Mouse (Mus musculus) G1E (cell line): ENCODE measurements at regions not wholly inside any gene's neighbourhood (a gene's known extent, or its start where the extent isn't known, plus 50 kb on each side); places are given as distances from the start of the nearest gene placed in this dataset.
"Not testable (repeated sequence)": the region's sequence is repeated elsewhere in the genome, so short reads cannot be mapped to it uniquely, and the experiment has no call there.

ENCODE experiments used
- ATAC-seq: 2 replicates; pipeline ENCODE4 v1.8.0; 2016; ENCODE audit warnings: mild to moderate bottlenecking; ENCODE audit not compliant: insufficient number of reproducible peaks, poor library complexity, low FRiP score, severe bottlenecking; ENCODE audit errors: extremely low read depth
- DNase-seq: peaks from one replicate; pipeline ENCODE4 v3.0.0; 2012; ENCODE audit warnings: low spot score
- H3K27me3 ChIP-seq: 2 replicates; pipeline ENCODE4 v1.6.1; 2012; ENCODE audit warnings: mild to moderate bottlenecking, low read length, inconsistent platforms; ENCODE audit not compliant: insufficient read depth
- H3K36me3 ChIP-seq: replicated peaks from 2 replicates; pipeline ENCODE3; 2012; ENCODE audit warnings: mild to moderate bottlenecking, inconsistent platforms
- H3K4me1 ChIP-seq: 2 replicates; pipeline ENCODE4 v1.6.1; 2012; ENCODE audit warnings: low read depth, low read length, inconsistent platforms, mixed read lengths; ENCODE audit not compliant: insufficient read depth
- H3K4me3 ChIP-seq: 2 replicates; pipeline ENCODE4 v1.5.1; 2012; ENCODE audit warnings: low read depth, mild to moderate bottlenecking, inconsistent platforms, low read length, moderate library complexity, mixed read lengths
- H3K9me3 ChIP-seq: replicated peaks from 2 replicates; pipeline ENCODE4 v1.6.1; 2012; ENCODE audit warnings: inconsistent platforms
- CTCF ChIP-seq: IDR thresholded peaks from 2 replicates; pipeline ENCODE4 v1.5.1; 2012; ENCODE audit warnings: low read depth, low read length, inconsistent platforms, mixed read lengths
- GATA1 ChIP-seq: IDR thresholded peaks from 2 replicates; pipeline ENCODE4 v1.6.1; 2012; ENCODE audit warnings: borderline replicate concordance, low read length, inconsistent platforms, mixed read lengths
- GATA2 ChIP-seq: IDR thresholded peaks from 2 replicates; pipeline ENCODE4 v1.6.1; 2012; ENCODE audit warnings: low read depth, low read length, inconsistent platforms, borderline replicate concordance
- POLR2AphosphoS5 ChIP-seq: IDR thresholded peaks from 2 replicates; pipeline ENCODE4 v1.6.1; 2012; ENCODE audit warnings: low read depth, low read length, inconsistent platforms; ENCODE audit not compliant: insufficient replicate concordance
- TAL1 ChIP-seq: conservative IDR thresholded peaks from 2 replicates; pipeline ENCODE4 v1.6.1; 2012; ENCODE audit warnings: low read depth, low read length, inconsistent platforms, mixed read lengths

GRCm38 (mm10) chr2:171574360-171574759, 468.9 kb downstream of the Cbln4 start:
- no peaks in the 10 kb centered on the region for H3K36me3 ChIP-seq

GRCm38 (mm10) chr2:171562656-171563055, 480.6 kb downstream of the Cbln4 start:
- DNase-seq = no peak
- TF ChIP-seq GATA2 (no peak), CTCF (no peak), GATA1 (no peak), POLR2AphosphoS5 (no peak), TAL1 (no peak)
- H3K36me3 ChIP-seq = no peaks in the 10 kb centered on the region
- no peaks in the 10 kb centered on the region for H3K27me3 ChIP-seq
- no peak for ATAC-seq
- H3K4me3 ChIP-seq = no peak overlapping the region
- peaks cover 22% of the 10 kb centered on the region for H3K9me3 ChIP-seq
- H3K4me1 ChIP-seq = no peaks in the 10 kb centered on the region

More at GRCm38 (mm10) chr2:171574360-171574759, 468.9 kb downstream of the Cbln4 start:
- H3K4me1 ChIP-seq = no peaks in the 10 kb centered on the region
- no peak for ATAC-seq
- DNase-seq = no peak
- H3K4me3 ChIP-seq = no peak overlapping the region
- H3K9me3 ChIP-seq = peaks cover 56% of the 10 kb centered on the region
- TF ChIP-seq CTCF (no peak), TAL1 (no peak), POLR2AphosphoS5 (no peak), GATA2 (no peak), GATA1 (no peak)
- H3K27me3 ChIP-seq = no peaks in the 10 kb centered on the region

DNA sequence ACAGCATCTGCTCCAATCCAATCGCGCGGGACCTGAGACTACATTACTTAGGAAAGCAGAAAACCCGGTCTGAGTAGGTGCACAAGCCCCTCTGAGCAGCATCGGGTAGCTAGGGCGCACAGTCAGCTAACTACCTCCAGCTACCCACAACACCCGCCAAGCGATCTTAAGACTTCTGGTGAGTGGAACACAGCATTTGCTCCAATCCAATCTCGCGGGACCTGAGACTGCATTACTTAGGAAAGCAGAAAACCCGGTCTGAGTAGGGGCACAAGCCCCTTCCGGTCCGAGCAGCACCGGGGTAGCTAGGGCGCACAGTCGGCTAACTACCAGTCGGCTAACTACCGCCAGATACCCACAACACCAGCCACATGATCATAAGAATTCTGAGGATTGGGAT, 500.5 kb downstream of the Cbln4 start:
- not testable (repeated sequence) for ATAC-seq, DNase-seq, H3K4me3 ChIP-seq

GRCm38 (mm10) chr2:171514876-171515275, 528.4 kb downstream of the Cbln4 start:
- DNase-seq = no peak
- Histone ChIP-seq H3K36me3 (no peaks in the 10 kb centered on the region), H3K9me3 (peaks cover 58% of the 10 kb centered on the region)

More for the DNA sequence above, 500.5 kb downstream of the Cbln4 start:
- H3K9me3 ChIP-seq = peaks cover 29% of the 10 kb centered on the region
- H3K27me3 ChIP-seq, H3K4me1 ChIP-seq, H3K36me3 ChIP-seq: not testable (repeated sequence)

DNA sequence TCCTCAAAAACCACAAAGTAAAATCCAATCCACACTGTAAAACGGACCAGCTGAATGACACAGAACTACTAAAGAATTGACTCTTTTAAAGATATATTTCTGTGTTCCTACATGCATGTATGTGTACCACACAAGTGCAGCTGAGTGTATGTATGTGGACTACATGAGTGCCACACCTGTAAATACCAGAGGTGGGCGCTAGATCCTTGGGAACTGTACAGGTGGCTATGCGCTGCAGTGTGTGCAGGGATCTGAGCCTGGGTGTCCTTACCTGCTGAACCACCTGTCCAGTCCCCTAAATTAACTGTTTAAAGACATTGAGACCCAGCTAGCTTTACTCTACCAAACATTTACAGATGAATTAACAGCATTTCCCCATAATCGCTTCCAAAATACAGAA, 546.6 kb downstream of the Cbln4 start:
- no peaks in the 10 kb centered on the region for H3K4me1 ChIP-seq
- no peak for ATAC-seq
- DNase-seq = no peak
- no peaks in the 10 kb centered on the region for H3K27me3 ChIP-seq
- H3K4me3 ChIP-seq = no peak overlapping the region
- no peaks in the 10 kb centered on the region for H3K36me3 ChIP-seq
- TF ChIP-seq CTCF (no peak), GATA2 (no peak), POLR2AphosphoS5 (no peak), GATA1 (no peak), TAL1 (no peak)
- peaks cover 58% of the 10 kb centered on the region for H3K9me3 ChIP-seq

More at GRCm38 (mm10) chr2:171514876-171515275, 528.4 kb downstream of the Cbln4 start:
- Histone ChIP-seq H3K27me3 (no peaks in the 10 kb centered on the region), H3K4me1 (no peaks in the 10 kb centered on the region), H3K4me3 (no peak overlapping the region)
- TF ChIP-seq GATA1 (no peak), TAL1 (no peak), POLR2AphosphoS5 (no peak), GATA2 (no peak), CTCF (no peak)
- ATAC-seq = no peak

- H3K4me1 ChIP-seq = no peaks in the 10 kb centered on the region
Measured at GRCm38 (mm10) chr2:171493741-171494140, 549.5 kb downstream of the Cbln4 start.

DNA sequence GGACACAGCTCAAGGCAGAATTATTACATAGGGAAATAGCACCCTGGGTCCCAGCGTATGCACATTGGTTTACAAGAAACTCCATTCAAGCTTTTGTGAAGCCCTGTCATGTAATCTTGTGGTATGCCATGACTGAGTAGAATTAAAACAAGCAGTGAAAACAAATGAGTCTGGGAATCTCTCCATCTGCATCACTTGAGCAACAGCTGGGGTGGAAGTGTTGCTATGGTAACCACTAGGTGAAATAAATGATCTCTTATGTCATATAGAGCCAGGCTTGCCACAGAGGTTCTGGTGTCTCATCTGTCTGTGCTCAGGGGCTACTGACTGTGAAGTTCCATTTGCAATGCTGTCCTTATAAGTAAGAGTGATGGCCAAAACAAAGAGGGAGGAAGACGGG, 556.0 kb downstream of the Cbln4 start:
- no peaks in the 10 kb centered on the region for H3K27me3 ChIP-seq
- H3K9me3 ChIP-seq = peaks cover 37% of the 10 kb centered on the region
- H3K4me3 ChIP-seq = no peak overlapping the region
- DNase-seq (no peak), ATAC-seq (no peak)
- H3K4me1 ChIP-seq = no peaks in the 10 kb centered on the region
- TF ChIP-seq GATA1 (no peak), GATA2 (no peak), CTCF (no peak), POLR2AphosphoS5 (no peak), TAL1 (no peak)
- H3K36me3 ChIP-seq = no peaks in the 10 kb centered on the region

More at GRCm38 (mm10) chr2:171493741-171494140, 549.5 kb downstream of the Cbln4 start:
- Histone ChIP-seq H3K36me3 (no peaks in the 10 kb centered on the region), H3K27me3 (no peaks in the 10 kb centered on the region), H3K4me3 (no peak overlapping the region), H3K9me3 (peaks cover 60% of the 10 kb centered on the region)
- no peak for ATAC-seq
- no peak for DNase-seq
- no peak for TF ChIP-seq CTCF
- TF ChIP-seq TAL1 = no peak
- no peak for TF ChIP-seq POLR2AphosphoS5
- TF ChIP-seq GATA1 = no peak
- no peak for TF ChIP-seq GATA2
